Mouse (Mus musculus): ENCODE measurements around the gene Lgals12.

The Lgals12 gene

DNA sequence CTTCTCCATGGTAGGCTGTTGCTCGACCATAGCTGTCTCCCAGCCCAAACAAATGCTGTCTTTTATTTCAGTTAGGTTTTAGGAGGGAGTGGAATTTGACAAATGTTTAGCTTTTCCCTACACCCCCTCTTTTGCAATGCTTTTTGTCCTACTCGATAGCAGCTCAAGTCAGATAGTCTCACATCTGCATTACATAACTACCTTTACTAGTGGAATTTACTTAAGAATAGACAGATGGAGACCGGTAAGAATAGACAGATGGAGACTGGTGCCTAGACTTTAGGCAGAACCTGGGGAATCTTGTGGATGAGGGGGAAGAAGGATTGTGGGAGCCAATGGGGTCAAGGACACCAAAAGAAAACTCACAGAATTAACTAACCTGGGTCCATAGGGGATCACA, 23.4 kb downstream of the Lgals12 start:
- peak; percentile 47; the same call in 1 of the 2 replicates for ATAC-seq (ENCODE audit: low TSS enrichment)

DNA sequence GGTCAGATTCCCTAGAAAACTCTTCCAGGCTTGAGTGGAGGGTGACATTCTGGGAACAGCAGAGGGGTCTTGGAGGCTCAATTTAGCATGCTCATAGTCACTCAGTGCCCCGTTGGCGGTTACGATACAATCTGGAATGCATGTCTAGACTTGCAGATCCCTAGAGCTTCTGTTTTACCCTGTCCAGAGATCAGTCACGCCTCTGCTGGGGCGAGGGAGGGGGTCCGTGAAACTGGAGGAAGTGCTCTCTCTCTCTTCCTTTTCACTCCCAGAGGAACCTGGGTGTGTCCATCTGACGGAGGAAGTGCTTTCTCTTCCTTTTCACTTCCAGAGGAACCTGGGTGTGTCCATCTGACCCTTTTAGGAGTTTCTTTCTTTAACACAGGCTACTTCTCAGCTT, 23.9 kb downstream of the Lgals12 start:
- no peak for ATAC-seq (ENCODE audit: low TSS enrichment)

DNA sequence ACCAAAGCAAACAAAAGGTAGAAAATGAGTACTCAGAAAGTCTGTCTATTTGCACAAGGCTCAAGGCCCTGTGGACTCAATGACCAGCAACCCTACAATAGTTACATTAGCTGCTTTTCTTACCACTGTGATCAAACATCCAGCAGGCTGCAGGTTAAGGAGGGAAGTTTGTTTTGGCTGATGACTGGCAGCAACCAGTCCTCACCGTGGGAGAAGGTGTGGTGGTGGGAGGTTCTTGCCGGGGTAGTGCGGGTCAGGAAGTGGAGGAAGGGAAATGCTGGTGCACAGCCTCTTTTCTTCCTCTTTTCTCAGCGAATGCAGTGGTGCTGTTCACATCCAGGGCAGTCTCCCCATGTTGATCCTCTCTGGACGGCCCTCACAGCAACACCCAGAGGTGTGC, 26.0 kb downstream of the Lgals12 start:
- ATAC-seq (ENCODE audit: low TSS enrichment) = no peak

DNA sequence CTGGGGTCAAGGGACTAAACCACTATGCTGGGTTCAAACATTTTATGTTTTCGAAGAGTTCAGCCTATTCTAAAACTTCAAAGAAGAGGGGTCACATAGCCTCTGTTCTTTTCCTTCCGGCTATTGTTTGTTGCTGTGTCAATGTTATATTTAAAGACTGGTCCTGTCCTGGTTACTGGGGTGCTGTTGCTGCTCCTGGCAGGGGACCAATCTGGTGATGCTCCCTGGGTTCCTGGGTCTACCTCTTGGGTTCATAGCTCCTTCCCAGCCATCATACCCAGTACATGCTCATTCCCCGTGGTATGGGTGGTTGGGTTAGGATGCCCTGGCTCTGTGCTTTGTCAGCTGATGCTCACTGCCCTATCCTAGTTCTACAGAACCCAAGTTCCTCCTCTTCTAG, 29.3 kb downstream of the Lgals12 start:
- no peak for ATAC-seq (ENCODE audit: low TSS enrichment)

DNA sequence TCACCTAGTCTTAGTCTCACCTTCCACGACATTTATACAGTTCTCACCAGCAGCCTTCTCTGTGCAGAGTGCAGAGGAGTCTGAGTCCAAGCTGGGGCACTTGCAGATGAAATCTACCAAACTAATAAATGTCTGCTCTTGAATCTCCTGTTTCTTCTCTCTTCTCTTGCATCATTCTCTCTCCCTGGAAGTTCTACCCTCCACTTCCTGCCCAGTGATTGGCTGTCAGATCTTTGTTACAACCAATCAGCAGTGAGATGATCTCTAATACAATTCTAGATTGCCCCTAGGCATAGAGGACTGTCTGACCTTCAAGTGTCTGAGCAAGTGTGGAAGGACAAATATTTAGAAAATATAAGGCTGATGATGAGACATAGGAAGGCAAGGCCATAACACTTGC, 30.8 kb downstream of the Lgals12 start:
- ATAC-seq (ENCODE audit: low TSS enrichment) = no peak

DNA sequence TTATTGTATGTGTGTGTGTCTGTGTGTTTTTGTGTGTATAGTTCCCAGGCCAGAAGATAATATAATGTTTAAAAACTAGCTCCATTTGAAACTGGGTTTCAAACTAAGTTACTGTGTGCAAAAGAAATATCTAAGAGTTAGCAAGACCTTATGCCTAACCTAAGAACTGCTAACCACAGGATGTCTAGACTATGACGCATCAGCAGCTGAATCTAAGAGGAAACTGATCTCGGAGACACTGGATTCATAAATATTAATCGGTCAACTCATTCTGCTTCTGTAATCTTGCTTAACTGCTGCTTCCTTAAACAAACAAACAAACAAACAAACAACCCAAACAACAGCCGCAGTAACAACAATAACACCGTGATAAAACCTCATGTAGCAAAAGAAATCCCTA, 37.3 kb downstream of the Lgals12 start:
- ATAC-seq (ENCODE audit: low TSS enrichment) = no peak

DNA sequence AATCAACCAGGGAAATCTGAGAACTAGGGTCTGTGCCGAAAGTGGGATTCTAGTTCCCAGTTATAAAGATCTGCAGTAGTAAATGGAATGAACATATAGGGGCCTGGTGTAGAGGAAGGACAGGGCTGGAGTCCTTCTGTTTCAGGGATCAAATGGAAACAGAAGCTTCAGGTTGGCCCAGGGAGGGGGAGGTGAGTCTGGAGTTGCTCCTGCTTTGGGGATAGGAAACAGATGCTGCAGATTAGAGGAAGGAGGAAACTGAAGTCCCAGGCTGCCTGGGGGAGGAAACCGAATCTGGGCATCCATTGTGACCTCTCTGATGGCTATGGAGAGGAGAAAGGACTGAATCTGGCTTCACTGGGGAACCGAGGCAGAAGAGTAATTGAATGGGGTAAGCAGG, 38.6 kb downstream of the Lgals12 start:
- ATAC-seq (ENCODE audit: low TSS enrichment) = no peak

DNA sequence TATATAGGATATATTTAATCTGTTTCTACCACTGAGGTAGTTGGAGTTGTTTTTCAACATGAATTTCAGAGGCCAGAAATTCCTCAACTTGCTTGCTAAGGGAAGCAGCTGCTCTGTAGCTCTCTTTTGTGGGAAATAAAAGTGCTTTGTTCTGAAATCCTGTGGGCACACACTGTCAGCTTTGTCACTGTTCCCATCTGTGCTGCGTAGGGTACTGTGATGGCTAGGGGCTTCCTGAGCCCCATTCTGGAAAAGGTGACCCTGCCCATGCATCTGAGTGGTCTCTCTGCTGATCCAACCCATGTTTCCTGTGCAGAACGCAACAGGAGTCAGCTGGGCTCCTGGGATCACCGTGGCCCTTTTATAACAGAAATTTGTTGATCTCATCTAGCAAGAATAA, 40.2 kb downstream of the Lgals12 start:
- ATAC-seq (ENCODE audit: low TSS enrichment) = peak; percentile 59

DNA sequence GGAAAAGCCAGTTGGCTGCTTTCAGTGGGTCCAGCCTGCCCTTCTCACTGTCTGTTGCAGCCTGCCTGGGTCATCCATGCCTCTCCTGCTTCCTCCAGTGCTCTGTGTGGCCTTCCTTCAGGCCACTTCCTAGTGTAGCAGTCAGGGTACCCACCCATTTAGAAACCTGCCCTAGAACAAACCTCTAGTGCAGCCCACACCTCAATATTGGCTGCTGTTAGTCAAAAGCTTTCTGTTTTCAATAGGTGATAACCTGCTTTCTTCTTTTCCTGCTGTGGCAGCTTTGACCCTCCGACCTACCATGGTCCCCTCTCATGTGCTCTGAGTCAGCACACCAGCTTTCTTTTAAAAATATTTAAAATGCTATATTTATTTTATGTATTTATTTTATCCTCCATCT, 42.5 kb downstream of the Lgals12 start:
- no peak for ATAC-seq (ENCODE audit: low TSS enrichment)

DNA sequence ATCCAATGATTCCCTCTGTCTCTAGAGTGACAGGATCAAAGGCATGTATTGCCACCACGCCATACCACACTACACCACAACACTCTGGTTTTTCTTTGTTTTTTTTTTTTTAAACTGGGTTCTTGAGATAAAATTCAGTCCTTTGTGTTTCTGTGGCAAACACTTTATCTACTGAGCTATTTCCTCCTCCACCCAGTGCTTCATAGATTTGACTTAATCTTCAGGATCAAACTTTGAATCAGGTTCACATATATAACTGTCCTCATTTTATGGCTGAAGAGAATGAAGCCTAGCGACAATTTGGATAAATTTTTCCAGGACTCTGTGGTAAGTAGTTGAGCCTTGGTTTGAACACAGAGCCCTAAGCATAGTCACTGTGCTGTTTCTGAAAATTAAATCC, 43.3 kb downstream of the Lgals12 start:
- no peak for ATAC-seq (ENCODE audit: low TSS enrichment)

DNA sequence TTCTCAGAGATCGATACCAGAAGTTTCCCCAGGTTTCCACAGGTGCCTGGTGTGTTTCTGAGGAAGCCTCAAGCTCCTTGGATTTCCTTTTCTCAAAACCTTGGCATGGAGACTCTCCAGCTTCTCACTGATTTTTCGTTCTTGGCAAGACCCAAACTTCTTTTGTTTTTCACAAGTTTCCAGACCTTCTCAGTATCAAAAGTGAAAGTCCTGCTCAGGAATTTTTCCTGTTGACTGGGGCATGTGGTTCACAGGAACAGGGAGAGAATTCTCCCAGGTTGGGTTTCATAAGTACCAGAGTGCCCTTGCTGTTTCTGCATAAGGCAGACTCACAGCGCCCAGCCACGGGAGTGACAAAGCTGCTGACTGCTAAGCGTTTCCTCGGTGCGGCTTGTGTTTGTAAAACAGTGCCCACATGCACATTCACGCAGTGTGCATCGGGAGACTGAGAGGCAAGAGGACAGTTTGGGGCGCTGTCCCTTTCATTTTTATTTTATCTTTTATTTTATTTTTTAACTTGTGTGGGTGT, 44.3 kb downstream of the Lgals12 start:
- peak; percentile 47; the same call in 1 of the 2 replicates for ATAC-seq (ENCODE audit: low TSS enrichment)

DNA sequence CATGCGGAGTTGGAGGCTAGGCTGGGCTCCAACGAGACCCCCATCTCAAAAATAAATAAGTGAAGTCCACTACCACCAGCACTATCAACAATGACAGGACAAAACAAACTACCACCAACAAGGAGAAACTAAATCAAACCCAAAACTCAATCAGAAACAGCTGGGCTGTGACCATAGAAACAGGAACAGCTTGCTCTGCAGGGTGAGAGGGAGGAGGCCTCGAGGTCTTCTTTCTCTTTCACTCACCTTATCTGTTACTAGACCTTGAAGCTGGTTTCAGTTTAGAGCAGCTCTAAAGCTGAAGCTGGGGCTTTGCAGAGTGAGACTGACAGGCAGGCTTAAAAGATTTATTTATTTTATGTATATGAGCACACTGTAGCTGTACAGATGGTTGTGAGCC, 45.5 kb downstream of the Lgals12 start:
- ATAC-seq (ENCODE audit: low TSS enrichment) = no peak

DNA sequence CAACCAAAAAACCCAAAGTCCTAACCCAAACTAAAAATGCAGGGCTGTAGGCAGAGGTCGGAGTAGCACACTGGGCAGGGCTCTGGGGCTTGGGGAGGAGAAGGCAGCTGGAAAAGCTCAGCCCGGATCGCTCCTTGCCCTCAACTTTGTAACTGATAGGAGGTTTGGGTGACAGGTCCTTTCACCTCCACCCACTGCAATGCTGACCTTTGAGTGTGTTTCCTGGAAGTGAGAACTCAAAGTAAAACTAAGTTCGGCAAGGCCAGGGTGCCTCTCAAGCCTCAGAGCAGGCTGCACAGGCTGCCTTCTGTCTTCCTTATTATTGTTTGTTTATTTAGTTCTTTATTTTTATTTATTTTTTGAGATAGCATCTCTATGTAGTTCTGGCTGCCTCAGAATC, 47.0 kb downstream of the Lgals12 start:
- ATAC-seq (ENCODE audit: low TSS enrichment) = no peak

DNA sequence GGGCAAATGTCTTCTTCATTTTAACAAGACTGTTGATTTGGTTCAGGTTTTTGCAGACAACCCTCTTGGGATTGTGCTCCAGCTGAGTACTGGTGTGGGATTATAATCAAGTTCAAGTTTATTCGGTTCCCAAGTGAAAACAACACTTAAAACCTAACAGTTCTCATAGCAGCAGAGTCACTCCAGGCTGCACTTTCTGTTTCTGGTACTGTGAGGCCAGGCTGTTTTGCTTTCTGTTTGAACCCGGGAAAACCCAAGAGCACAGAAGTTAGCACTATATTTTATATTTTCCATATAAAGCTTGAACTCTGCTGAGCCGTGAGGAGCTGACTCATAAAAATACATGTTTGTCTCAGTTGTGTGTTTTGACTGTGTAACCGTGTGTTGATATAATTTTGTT, 48.3 kb downstream of the Lgals12 start:
- no peak for ATAC-seq (ENCODE audit: low TSS enrichment)

DNA sequence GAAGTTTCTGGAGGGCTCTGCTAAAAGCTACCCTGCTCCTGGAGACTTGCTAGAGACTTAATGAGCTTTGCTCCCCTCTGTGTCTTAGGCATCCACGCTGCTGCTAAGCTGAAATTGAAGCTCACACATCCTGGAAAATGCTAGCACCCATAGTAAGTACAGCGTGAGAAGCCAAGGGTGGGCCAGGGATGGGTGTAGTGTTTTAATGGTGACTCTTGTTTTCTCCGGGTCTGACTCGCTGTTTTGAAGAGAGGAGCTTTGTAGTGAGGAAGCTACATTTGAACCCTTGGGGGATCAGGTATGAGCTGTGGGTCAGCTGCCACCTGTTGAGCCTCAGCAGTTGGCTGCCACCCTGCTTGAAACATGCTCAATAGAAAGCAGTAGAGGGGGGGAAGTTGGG, 49.1 kb downstream of the Lgals12 start:
- ATAC-seq (ENCODE audit: low TSS enrichment) = no peak

DNA sequence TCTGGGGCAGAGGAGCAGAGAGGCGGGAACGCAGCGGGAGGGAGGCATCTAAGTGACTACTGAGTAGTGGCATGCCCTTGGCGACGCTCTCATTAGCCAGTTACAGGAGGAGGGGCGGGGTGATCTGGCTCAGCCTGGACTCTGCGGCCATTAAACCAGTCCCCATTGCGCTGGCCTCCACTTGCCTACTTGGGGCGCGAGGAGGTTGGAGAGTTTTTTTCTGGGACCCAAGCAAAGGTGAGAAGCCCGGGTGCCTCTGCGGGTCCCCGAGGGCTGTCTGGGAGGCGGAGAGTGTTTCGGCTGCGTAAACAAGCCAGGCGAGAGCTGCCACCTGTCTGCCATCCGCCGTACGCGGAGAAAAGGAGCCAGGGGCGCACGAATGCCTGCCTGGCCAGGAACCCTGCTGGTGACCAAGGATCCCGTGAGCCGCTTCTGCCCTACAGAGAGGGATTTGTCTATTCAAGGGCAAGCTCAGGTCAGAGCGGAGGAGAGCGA, 49.6 kb downstream of the Lgals12 start, which contains the start of gene Pla2g16:
Pla2g16 (plus strand) TSS at position 132 of the 495 bp plus-strand sequence.
- ATAC-seq (ENCODE audit: low TSS enrichment) = peak; percentile 57; the same call in 1 of the 2 replicates

DNA sequence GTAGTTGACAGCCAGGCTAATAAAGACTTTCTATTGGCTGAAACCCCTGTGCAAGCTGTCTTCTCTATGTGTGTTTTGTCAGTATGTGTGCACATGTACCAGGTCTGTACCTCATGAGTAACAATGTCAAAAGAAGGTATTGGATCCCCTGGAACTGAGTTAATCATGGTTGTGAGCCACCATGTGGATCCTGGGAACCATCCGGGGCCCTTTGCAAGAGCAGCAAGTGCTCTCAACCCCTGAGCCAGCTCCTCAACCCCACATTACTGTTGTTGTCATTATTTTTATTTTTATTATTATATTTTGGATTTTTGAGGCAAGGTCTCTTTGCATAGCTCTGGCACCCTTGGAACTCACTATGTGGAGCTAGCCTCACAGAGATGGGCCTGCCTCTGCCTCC, 50.4 kb downstream of the Lgals12 start:
- ATAC-seq (ENCODE audit: low TSS enrichment) = no peak

DNA sequence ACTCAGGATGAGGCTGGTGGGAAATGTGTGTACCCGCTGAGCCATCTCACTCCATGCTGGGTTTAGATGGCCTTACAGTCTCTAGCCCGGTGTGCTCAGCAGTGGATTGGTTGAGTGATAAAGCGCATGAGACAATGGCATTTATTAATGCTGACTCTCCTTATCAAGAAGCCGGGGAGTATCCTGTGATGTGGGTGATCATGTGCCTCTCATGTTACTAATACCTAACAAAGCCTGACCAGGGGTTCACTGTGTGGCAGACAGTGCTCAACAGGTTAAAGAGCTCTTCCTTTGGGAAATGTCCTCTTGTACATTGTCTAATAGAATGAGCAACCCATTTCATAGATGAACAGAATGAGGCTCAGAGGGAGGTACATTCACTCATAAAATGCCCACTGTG, 52.1 kb downstream of the Lgals12 start:
- no peak for ATAC-seq (ENCODE audit: low TSS enrichment)

DNA sequence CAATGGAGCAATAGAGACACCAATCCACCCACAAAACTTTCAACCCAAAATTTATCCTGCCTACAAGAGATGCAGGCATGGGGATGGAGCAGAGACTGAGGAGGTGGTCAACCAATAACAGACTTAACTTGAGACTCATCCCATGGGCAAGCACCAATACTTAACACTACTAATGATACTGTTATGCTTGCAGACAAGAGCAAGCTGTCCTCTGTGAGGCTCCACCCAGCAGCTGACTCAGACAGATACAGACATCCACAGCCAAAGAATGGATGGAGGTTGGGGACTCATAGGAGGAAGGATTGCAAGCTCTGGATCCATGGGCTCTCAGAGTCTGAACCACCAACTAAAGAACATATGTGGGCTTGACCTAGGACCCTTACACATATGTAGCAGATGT, 53.6 kb downstream of the Lgals12 start:
- no peak for ATAC-seq (ENCODE audit: low TSS enrichment)

DNA sequence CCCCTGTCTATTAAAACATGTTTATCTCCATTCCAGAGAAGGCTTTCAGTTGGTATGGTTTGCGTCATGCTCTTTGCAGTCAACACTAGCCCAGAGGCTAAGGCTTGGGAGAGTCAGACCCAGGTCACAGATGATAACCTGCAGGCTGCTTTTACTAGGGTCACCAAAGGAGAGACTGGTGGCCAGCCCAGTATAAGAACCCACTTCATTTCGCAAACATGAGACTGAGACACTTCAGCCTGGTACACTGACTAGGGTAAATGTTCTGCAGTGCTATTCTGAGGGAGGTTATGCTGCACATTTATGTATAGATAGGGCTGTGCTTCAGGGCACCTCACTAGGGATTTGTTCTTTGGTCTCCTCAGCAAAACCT, 54.7 kb downstream of the Lgals12 start:
- no peak for ATAC-seq (ENCODE audit: low TSS enrichment)

DNA sequence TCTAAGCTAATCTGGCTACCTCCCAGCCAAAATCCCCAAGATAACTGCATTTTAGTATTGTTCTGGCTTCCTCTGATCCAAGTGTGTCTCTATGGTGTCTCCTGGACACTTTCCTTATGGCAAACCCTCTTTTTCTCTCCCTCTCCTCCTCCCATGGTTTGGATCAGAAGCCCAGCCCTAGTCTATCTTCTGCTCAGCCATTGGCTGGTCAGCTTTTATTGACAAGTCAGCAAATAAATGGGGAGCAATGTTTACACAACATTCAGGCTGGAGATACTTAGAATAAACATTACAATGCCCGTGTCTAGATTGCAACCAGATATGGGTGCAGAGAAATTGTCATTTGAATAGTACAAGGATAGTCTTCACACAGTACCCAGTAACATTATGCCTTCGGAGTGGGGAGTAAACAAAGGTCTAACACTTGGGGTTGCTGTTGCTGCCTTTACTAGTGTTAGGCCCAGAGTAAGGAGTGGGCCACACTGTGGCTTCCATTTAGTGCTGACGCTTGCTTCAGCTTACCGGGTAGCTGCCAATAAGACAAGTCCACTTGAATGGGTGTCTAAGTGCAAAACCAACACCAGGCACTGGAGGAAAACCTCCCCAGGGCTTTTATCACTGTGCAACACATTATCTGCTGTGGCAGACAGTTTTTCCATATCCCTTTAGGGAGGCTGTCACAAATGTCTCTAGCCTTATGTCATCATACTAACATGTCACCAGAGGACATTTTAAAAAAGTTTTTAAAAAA, 55.3 kb downstream of the Lgals12 start:
- no peak for ATAC-seq (ENCODE audit: low TSS enrichment)

DNA sequence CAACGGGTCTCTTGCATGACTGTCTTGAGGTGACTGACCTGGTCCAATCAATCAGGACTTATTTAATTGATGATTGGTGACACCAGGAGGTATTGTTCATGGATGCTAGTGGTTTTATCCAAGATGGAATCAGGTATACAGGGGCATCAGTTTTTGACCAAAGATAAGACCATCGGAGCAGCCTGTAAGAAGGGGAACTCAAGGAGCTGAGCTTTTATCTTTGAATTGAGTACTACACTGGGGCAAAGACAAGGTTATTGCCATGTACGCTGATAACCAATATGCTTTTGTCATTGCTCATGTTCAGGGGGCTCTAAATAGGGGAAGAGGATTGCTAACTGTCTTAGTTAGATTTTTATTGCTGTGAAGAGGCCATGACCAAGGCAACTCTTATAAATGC, 58.1 kb downstream of the Lgals12 start:
- no peak for ATAC-seq (ENCODE audit: low TSS enrichment)
